Mouse (Mus musculus) left cerebral cortex, postnatal 10 days (tissue): ENCODE data around the gene Vmn1r45. TPM values are rescaled to one million over a fixed set of nuclear protein-coding genes. Genes with fewer than 3 reads are reported as not detected.
"Not testable (repeated sequence)": the region's sequence is repeated elsewhere in the genome, so short reads cannot be mapped to it uniquely, and the experiment has no call there.

ENCODE experiments used
- DNase-seq, 2 experiments: peaks; one replicate each; pipeline ENCODE4 v3.0.0; 2021 to 2022; ENCODE audit warnings: low spot score in 2 of 2, mixed read lengths in 1 of 2; ENCODE audit errors: extremely low spot score in 1 of 2
- intact Hi-C: fragments of 180-260 bp; cut with DNase I; formaldehyde crosslinking; loops from one replicate; pipeline ENCODE4 v1.15.1; 2025
- total RNA-seq, 2 experiments: library from RNA; stranded (reverse); gene quantifications; 2 replicates each; pipeline ENCODE4 v1.2.3; 2021

Vmn1r45 gene
- total RNA-seq = not detected

GRCm38 (mm10) chr6:89940498-89940897 is at the start of gene Vmn1r45:
TSS of gene Vmn1r45 (minus strand) at chr6:89940598.
- intact Hi-C loops = loop anchor here (5.0 kb wide), 1 partner anchor 202 kb away; no protein-coding TSS in a partner anchor
- DNase-seq = not testable (repeated sequence)

- intact Hi-C loops = no loop called here
- DNase-seq = no peak
These were observed 45.6 kb upstream of the Vmn1r45 start for GRCm38 (mm10) chr6:89985989-89986388.

- DNase-seq = no peak
- intact Hi-C loops = no loop called here
These were observed 28.6 kb upstream of the Vmn1r45 start, which contains the start of gene Vmn1r46 for GRCm38 (mm10) chr6:89969013-89969412. TSS of gene Vmn1r46 (plus strand) at chr6:89969313.

- intact Hi-C loops = no loop called here
- DNase-seq = no peak
These were observed 25.9 kb upstream of the Vmn1r45 start for GRCm38 (mm10) chr6:89966341-89966740.

- no peak for DNase-seq
- intact Hi-C loops = no loop called here
These were observed 13.2 kb upstream of the Vmn1r45 start for GRCm38 (mm10) chr6:89953556-89953955.

GRCm38 (mm10) chr6:89940926-89941325 is 528 bp upstream of the Vmn1r45 start:
- intact Hi-C loops = loop anchor here (5.0 kb wide), 1 partner anchor 201 kb away; no protein-coding TSS in a partner anchor
- DNase-seq = no peak

GRCm38 (mm10) chr6:89883812-89884211 is 56.6 kb downstream of the Vmn1r45 start:
- intact Hi-C loops = no loop called here
- no peak for DNase-seq

- intact Hi-C loops = no loop called here
- no peak for DNase-seq
These were observed 57.0 kb downstream of the Vmn1r45 start, which contains the start of gene Vmn1r44 for GRCm38 (mm10) chr6:89883360-89883759. TSS of gene Vmn1r44 (plus strand) at chr6:89883660.

Other genes with a start within 250 kb of the Vmn1r45 start
- gene Vmn1r40, start 233.1 kb downstream of the Vmn1r45 start, total RNA-seq = not detected
- gene Vmn1r41, start 199.8 kb downstream of the Vmn1r45 start, total RNA-seq = not detected
- gene Vmn1r42, start 64.2 kb downstream of the Vmn1r45 start, total RNA-seq = not detected
- not detected for gene Vmn1r43, start 64.2 kb downstream of the Vmn1r45 start, total RNA-seq
- not detected for gene Vmn1r44, start 56.9 kb downstream of the Vmn1r45 start, total RNA-seq
- not detected for gene Vmn1r46, start 28.7 kb upstream of the Vmn1r45 start, total RNA-seq
- gene Vmn1r47, start 75.5 kb upstream of the Vmn1r45 start, total RNA-seq = under 1 TPM in 1 of 2 experiments, not detected in 1; 0.04 TPM
- not detected for gene Vmn1r48, start 96.2 kb upstream of the Vmn1r45 start, total RNA-seq
- gene Vmn1r49, start 137.9 kb upstream of the Vmn1r45 start, total RNA-seq = not detected
- not detected for gene Vmn1r50, start 160.8 kb upstream of the Vmn1r45 start, total RNA-seq
- not detected for gene Vmn1r51, start 182.0 kb upstream of the Vmn1r45 start, total RNA-seq
- gene Vmn1r52, start 234.2 kb upstream of the Vmn1r45 start, total RNA-seq = not detected